Mouse (Mus musculus): ENCODE measurements around the gene Gpc3. TPM values are rescaled to one million over a fixed set of nuclear protein-coding genes. Genes with fewer than 3 reads are reported as not detected.
A peak's percentile ranks its signal among the peaks of the same experiment; 100 is the strongest.

The Gpc3 gene
- total RNA-seq, 2 experiments from 2014 or later, result 7.1 to 7.3 TPM

GRCm38 (mm10) chrX:52533766-52534165 is 80.0 kb downstream of the Gpc3 start:
- DNase-seq (ENCODE audit: low spot score in 2 of 2), result no peak
- Histone ChIP-seq H3K27ac (no peak overlapping the region), H3K4me3 (no peak overlapping the region)
- no peak for TF ChIP-seq CTCF (conservative IDR thresholded peaks at IDR 0.05)

DNA sequence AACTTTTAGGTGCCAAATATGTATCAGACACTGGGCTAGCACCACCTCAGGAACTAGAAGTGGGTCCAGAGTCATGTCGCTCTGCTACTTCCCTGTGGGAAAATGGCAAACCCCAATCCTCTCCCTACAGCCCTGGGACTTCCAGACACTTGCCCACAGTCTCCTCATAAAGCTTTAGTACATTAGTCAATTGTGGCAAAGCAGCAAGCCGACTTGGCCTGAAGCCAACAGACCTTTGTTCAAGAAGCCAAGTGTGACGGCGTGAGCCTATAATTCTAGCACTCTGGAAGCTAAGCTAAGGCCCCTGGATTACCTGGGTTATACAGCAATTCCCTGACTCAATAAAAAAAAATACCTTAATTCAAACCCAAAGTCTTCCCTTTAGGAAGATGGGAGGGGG is 80.7 kb downstream of the Gpc3 start:
- Histone ChIP-seq H3K4me3 (no peak overlapping the region), H3K27ac (no peak overlapping the region)
- no peak for TF ChIP-seq CTCF (conservative IDR thresholded peaks at IDR 0.05)
- DNase-seq (ENCODE audit: low spot score in 2 of 2), result no peak

DNA sequence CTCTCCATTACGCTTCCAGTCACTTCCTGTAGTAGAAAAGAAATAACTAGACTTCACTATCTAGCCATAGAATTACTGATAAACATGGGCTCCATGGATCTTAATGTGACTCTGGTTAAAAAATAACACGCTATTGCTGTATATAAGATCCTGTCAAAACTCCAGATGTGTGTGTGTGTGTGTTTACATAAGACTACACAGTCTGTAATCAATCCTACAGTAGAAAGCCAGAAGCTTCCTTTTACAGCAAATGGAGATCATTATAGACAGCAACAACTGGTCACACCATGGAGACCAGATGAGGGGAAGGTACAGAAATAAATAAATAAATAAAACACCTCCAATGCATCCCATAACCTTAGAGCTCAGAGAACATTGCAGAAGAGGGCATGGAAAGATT is 81.6 kb downstream of the Gpc3 start:
- TF ChIP-seq CTCF (conservative IDR thresholded peaks at IDR 0.05), result no peak
- Histone ChIP-seq H3K27ac (no peak overlapping the region), H3K4me3 (no peak overlapping the region)
- no peak for DNase-seq (ENCODE audit: low spot score in 2 of 2)

GRCm38 (mm10) chrX:52526086-52526485 is 87.7 kb downstream of the Gpc3 start:
- TF ChIP-seq CTCF (conservative IDR thresholded peaks at IDR 0.05), result no peak
- Histone ChIP-seq H3K4me3 (no peak overlapping the region), H3K27ac (no peak overlapping the region)
- DNase-seq (ENCODE audit: low spot score in 2 of 2), result no peak

- TF ChIP-seq CTCF (conservative IDR thresholded peaks at IDR 0.05), result no peak
- DNase-seq (ENCODE audit: low spot score in 2 of 2), result no peak
- no peak overlapping the region for H3K4me3 ChIP-seq
- no peak overlapping the region for H3K27ac ChIP-seq
Observed at GRCm38 (mm10) chrX:52525132-52525531, 88.6 kb downstream of the Gpc3 start.

GRCm38 (mm10) chrX:52514553-52514952 is 99.2 kb downstream of the Gpc3 start:
- Histone ChIP-seq H3K4me3 (no peak overlapping the region), H3K27ac (no peak overlapping the region)
- TF ChIP-seq CTCF (conservative IDR thresholded peaks at IDR 0.05), result no peak
- DNase-seq (ENCODE audit: low spot score in 2 of 2), result no peak

GRCm38 (mm10) chrX:52511151-52511550 is 102.6 kb downstream of the Gpc3 start:
- H3K4me3 ChIP-seq, result no peak overlapping the region
- no peak for TF ChIP-seq CTCF (conservative IDR thresholded peaks at IDR 0.05)
- no peak for DNase-seq (ENCODE audit: low spot score in 2 of 2)
- H3K27ac ChIP-seq, result no peak overlapping the region

GRCm38 (mm10) chrX:52503857-52504256 is 109.9 kb downstream of the Gpc3 start:
- Histone ChIP-seq H3K4me3 (no peak overlapping the region), H3K27ac (no peak overlapping the region)
- no peak for TF ChIP-seq CTCF (conservative IDR thresholded peaks at IDR 0.05)
- no peak for DNase-seq (ENCODE audit: low spot score in 2 of 2)

GRCm38 (mm10) chrX:52489461-52489860 is 124.3 kb downstream of the Gpc3 start:
- Histone ChIP-seq H3K27ac (no peak overlapping the region), H3K4me3 (no peak overlapping the region)
- TF ChIP-seq CTCF (conservative IDR thresholded peaks at IDR 0.05), result no peak
- DNase-seq (ENCODE audit: low spot score in 2 of 2), result no peak

DNA sequence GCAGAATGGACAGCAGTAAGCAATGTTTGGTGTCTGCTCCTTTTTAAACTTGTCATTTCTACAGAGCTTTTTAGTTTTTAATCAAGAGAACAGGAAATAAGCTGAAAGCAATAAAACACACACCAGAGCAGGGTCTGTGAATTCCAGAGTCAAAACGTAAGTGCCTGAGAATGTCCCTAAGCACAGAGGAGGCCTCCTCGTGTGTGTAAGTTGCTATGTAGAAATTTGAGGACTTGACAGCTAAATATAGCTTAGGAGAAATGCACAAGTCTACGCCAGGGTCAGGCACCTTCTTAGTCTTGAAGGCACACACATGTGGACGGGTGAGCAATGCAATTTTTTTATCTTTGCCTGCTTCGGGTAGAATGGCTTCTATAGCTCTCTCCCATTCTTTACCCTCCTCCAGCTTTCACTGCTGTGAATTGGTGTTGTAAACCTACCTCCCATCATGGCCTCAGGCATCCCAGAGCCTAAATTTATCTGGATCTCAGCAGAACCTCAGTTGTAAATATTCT is 158.6 kb downstream of the Gpc3 start:
- H3K27ac ChIP-seq, result no peak overlapping the region
- DNase-seq (ENCODE audit: low spot score in 2 of 2), result no peak
- TF ChIP-seq CTCF (conservative IDR thresholded peaks at IDR 0.05), result no peak
- H3K4me3 ChIP-seq, result no peak overlapping the region

GRCm38 (mm10) chrX:52453445-52454182 is 160.1 kb downstream of the Gpc3 start:
- peak; percentile 42 to 65 for DNase-seq (ENCODE audit: low spot score in 2 of 2)
- TF ChIP-seq CTCF (conservative IDR thresholded peaks at IDR 0.05), result peak; percentile 99
- no peak overlapping the region for H3K27ac ChIP-seq
- no peak overlapping the region for H3K4me3 ChIP-seq

- no peak overlapping the region for H3K4me3 ChIP-seq
- DNase-seq (ENCODE audit: low spot score in 2 of 2), result no peak
- TF ChIP-seq CTCF (conservative IDR thresholded peaks at IDR 0.05), result no peak
- H3K27ac ChIP-seq, result no peak overlapping the region
Observed at GRCm38 (mm10) chrX:52449177-52449576, 164.6 kb downstream of the Gpc3 start.

DNA sequence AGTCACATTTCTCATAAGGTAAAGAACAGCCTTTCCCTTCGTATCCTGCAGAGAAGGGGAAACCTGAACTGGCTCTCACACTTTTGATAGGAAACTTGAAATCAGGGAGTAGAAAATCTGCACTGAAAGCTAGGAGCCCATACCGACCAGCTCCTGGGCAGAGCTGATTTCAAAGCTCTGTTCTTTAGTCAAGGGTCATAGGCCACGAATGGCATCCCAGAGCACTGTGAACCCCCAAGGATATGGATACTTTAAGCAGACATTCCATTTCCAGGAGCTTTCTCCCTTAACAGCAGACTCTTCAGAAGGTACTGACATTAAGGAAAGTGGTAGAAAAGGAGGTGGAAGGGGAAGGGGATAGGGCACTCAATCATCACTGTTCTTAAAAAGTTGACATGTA is 165.3 kb downstream of the Gpc3 start:
- no peak overlapping the region for H3K27ac ChIP-seq
- TF ChIP-seq CTCF (conservative IDR thresholded peaks at IDR 0.05), result no peak
- no peak for DNase-seq (ENCODE audit: low spot score in 2 of 2)
- no peak overlapping the region for H3K4me3 ChIP-seq

GRCm38 (mm10) chrX:52446530-52446929 is 167.2 kb downstream of the Gpc3 start:
- no peak for TF ChIP-seq CTCF (conservative IDR thresholded peaks at IDR 0.05)
- DNase-seq (ENCODE audit: low spot score in 2 of 2), result no peak
- H3K4me3 ChIP-seq, result no peak overlapping the region
- H3K27ac ChIP-seq, result no peak overlapping the region

Data from layer of hippocampus, adult 2 months (tissue).